Mouse (Mus musculus) kidney, adult 18-20 months (tissue): ENCODE results near the gene Srr.

Experiments used
- DNase-seq: peaks from one replicate; pipeline ENCODE4 v3.0.0; 2021

Srr gene

GRCm38 (mm10) chr11:74902416-74902815 is 23.3 kb downstream of the Srr start:
- no peak for DNase-seq

GRCm38 (mm10) chr11:74901555-74901954 is 24.2 kb downstream of the Srr start:
- DNase-seq = no peak

- DNase-seq = no peak
Observed at GRCm38 (mm10) chr11:74898517-74898827, 27.3 kb downstream of the Srr start.

- peak; percentile 90 for DNase-seq
Observed at GRCm38 (mm10) chr11:74897678-74898516, 27.9 kb downstream of the Srr start, which contains the start of gene Tsr1. Gene Tsr1, plus strand, starts transcription at chr11:74898071.

GRCm38 (mm10) chr11:74896901-74897677 is 28.7 kb downstream of the Srr start, which contains the start of gene Sgsm2:
Gene Sgsm2, minus strand, starts transcription at chr11:74897060.
- peak; percentile 79 for DNase-seq

- peak; percentile 77 for DNase-seq
Observed at GRCm38 (mm10) chr11:74895980-74896900, 29.5 kb downstream of the Srr start.

GRCm38 (mm10) chr11:74894619-74895018 is 31.1 kb downstream of the Srr start:
- DNase-seq = peak; percentile 23

- DNase-seq = peak; percentile 56
Observed at GRCm38 (mm10) chr11:74883098-74883497, 42.6 kb downstream of the Srr start.

- DNase-seq = no peak
Observed at GRCm38 (mm10) chr11:74881979-74882378, 43.8 kb downstream of the Srr start.

GRCm38 (mm10) chr11:74880999-74881398 is 44.7 kb downstream of the Srr start:
- DNase-seq = no peak

GRCm38 (mm10) chr11:74876801-74877200 is 48.9 kb downstream of the Srr start:
- peak; percentile 32 for DNase-seq

GRCm38 (mm10) chr11:74874630-74875029 is 51.1 kb downstream of the Srr start:
- no peak for DNase-seq

- no peak for DNase-seq
Observed at GRCm38 (mm10) chr11:74870991-74871622, 54.6 kb downstream of the Srr start.

GRCm38 (mm10) chr11:74870544-74870943 is 55.2 kb downstream of the Srr start:
- no peak for DNase-seq

GRCm38 (mm10) chr11:74869603-74870002 is 56.1 kb downstream of the Srr start:
- no peak for DNase-seq

GRCm38 (mm10) chr11:74868046-74868760 is 57.5 kb downstream of the Srr start:
- DNase-seq = no peak

GRCm38 (mm10) chr11:74867181-74867580 is 58.6 kb downstream of the Srr start:
- peak; percentile 69 for DNase-seq

GRCm38 (mm10) chr11:74866640-74867039 is 59.1 kb downstream of the Srr start:
- DNase-seq = no peak

- DNase-seq = no peak
Observed at GRCm38 (mm10) chr11:74865252-74865651, 60.5 kb downstream of the Srr start.

- DNase-seq = no peak
Observed at GRCm38 (mm10) chr11:74864421-74864820, 61.3 kb downstream of the Srr start.

GRCm38 (mm10) chr11:74863471-74863870 is 62.3 kb downstream of the Srr start:
- no peak for DNase-seq

- DNase-seq = no peak
Observed at GRCm38 (mm10) chr11:74862129-74862528, 63.6 kb downstream of the Srr start.
